9 mouse cellular contexts compared by ENCODE assay signal in genomic region chr6:87980374-87981029, GRCm38 (mm10). TPM values are rescaled to one million over a fixed set of nuclear protein-coding genes. Genes with fewer than 3 reads are reported as not detected.
DNase-seq lines count a peak whose midpoint lies in the region; ATAC-seq and TF ChIP-seq lines count a peak whose summit lies in the region.
"Had no signal": no experiment of that assay in that cellular context is flagged by ENCODE, and none has a peak within 500 bp of the region (broad histone marks: within the 10 kb centered on the region; RNA-seq: fewer than 3 reads in every experiment).

No protein-coding gene starts in this region.

- no peak for TF ChIP-seq EP300 in liver, embryonic 14.5 days (IDR thresholded peaks at IDR 0.05; ENCODE audit: low read depth)

- WGBS in heart, embryonic 11.5 days (ENCODE audit: insufficient replicate concordance) = under 1% methylated on average over 64 of the region's 66 CpGs
- 2% methylated on average over 66 of the region's 66 CpGs for WGBS in liver, embryonic 14.5 days (ENCODE audit: insufficient replicate concordance)
- WGBS in neural tube, embryonic 12.5 days = under 1% methylated on average over 64 of the region's 66 CpGs

- no peaks in the 10 kb centered on the region for H3K9me3 ChIP-seq in heart, embryonic 11.5 days (replicated peaks; ENCODE audit: control insufficient read depth, low read length)
- no peaks in the 10 kb centered on the region for H3K9me3 ChIP-seq in liver, embryonic 14.5 days (ENCODE audit: control insufficient read depth, low read length)
- H3K9me3 ChIP-seq in neural tube, embryonic 12.5 days = no peaks in the 10 kb centered on the region

- H3K27me3 ChIP-seq in heart, embryonic 11.5 days (ENCODE audit: control insufficient read depth, insufficient read depth, low read length) = no peaks in the 10 kb centered on the region
- peaks cover 45% of the 10 kb centered on the region for H3K27me3 ChIP-seq in liver, embryonic 14.5 days (ENCODE audit: control insufficient read depth, insufficient read depth, low read length)
- no peaks in the 10 kb centered on the region for H3K27me3 ChIP-seq in neural tube, embryonic 12.5 days (replicated peaks)

- peak overlapping the region; percentile 88 for H3K4me3 ChIP-seq in heart, embryonic 11.5 days (ENCODE audit: low read depth, low read length)
- H3K4me3 ChIP-seq in liver, embryonic 14.5 days (ENCODE audit: insufficient read depth in 1 of 2, low read depth in 2 of 2, low read length in 2 of 2) = peak overlapping the region; percentile 55 to 61
- H3K4me3 ChIP-seq in neural tube, embryonic 12.5 days = peak overlapping the region; percentile 97

- no peaks in the 10 kb centered on the region for H3K4me1 ChIP-seq in heart, embryonic 11.5 days (ENCODE audit: control insufficient read depth, insufficient read depth, low read length)
- H3K4me1 ChIP-seq in liver, embryonic 14.5 days (replicated peaks; ENCODE audit: control insufficient read depth in 2 of 2, insufficient read depth in 2 of 2, low read length in 1 of 2) = no peaks in the 10 kb centered on the region
- H3K4me1 ChIP-seq in neural tube, embryonic 12.5 days = peaks cover 17% of the 10 kb centered on the region

- H3K27ac ChIP-seq in heart, embryonic 11.5 days (ENCODE audit: low read depth, low read length) = peak overlapping the region; percentile 68
- H3K27ac ChIP-seq in liver, embryonic 14.5 days = no peak overlapping the region
- H3K27ac ChIP-seq in neural tube, embryonic 12.5 days = peak overlapping the region; percentile 82

- ATAC-seq in heart, embryonic 11.5 days (replicated peaks; ENCODE audit: insufficient number of reproducible peaks, low FRiP score, low TSS enrichment) = peak; percentile 58; the same call in 1 of the 2 replicates
- no peak for ATAC-seq in liver, embryonic 14.5 days (ENCODE audit: insufficient read depth)
- ATAC-seq in neural tube, embryonic 12.5 days (ENCODE audit: low FRiP score, low read depth) = peak; percentile 88

- peaks cover 8% of the 10 kb centered on the region for H3K36me3 ChIP-seq in heart, embryonic 11.5 days (ENCODE audit: control insufficient read depth, insufficient read depth, low read length)
- H3K36me3 ChIP-seq in liver, embryonic 14.5 days (replicated peaks; ENCODE audit: control insufficient read depth, insufficient read depth, low read depth) = no peaks in the 10 kb centered on the region
- peaks cover 16% of the 10 kb centered on the region for H3K36me3 ChIP-seq in neural tube, embryonic 12.5 days
- H3K36me3 ChIP-seq: G1E had no signal

- peak overlapping the region; percentile 85 for H3K9ac ChIP-seq in heart, embryonic 11.5 days (ENCODE audit: low read depth, low read length)
- H3K9ac ChIP-seq in liver, embryonic 14.5 days (replicated peaks) = no peak overlapping the region
- peak overlapping the region; percentile 97 for H3K9ac ChIP-seq in neural tube, embryonic 12.5 days

- TF ChIP-seq CTCF in liver, embryonic 14.5 days (IDR thresholded peaks at IDR 0.05; ENCODE audit: low read depth) = peak; percentile 25; the same call in 1 of the 2 replicates

- DNase-seq in heart, adult 8-10 months (ENCODE audit: low spot score) = no peak
- DNase-seq in cerebellum, postnatal 36 days = peak; percentile 77 to 84
- peak; percentile 31 for DNase-seq in gastrocnemius, postnatal 25 days
- DNase-seq in kidney, postnatal 14 days = peak; percentile 83
- no peak for DNase-seq in liver, embryonic 14.5 days (ENCODE audit: low read depth in 3 of 3, low spot score in 3 of 3)
- DNase-seq in thymus, adult 18-20 months = peak; percentile 9 to 22

- H3K4me2 ChIP-seq in heart, embryonic 11.5 days = peak overlapping the region; percentile 87
- peak overlapping the region; percentile 57 for H3K4me2 ChIP-seq in liver, embryonic 14.5 days (ENCODE audit: low read depth)
- H3K4me2 ChIP-seq in neural tube, embryonic 12.5 days (replicated peaks) = peak overlapping the region; percentile 86

RNA-seq across cellular contexts. Expression of gene H1fx, which starts 0.9 kb away (rescaled TPM):
- polyA plus RNA-seq in heart, embryonic 11.5 days (2014; fragmentation: Nextera tagmentation; extraction: Ambion mirVana) = 20.4 and 22.7 TPM in 2 replicates
- total RNA-seq in heart, adult 8-10 months (2022) = 1 to 10 TPM in 2 of 4 experiments, under 1 TPM in 2; 0.80 to 1.4 (median 1.2) TPM
- total RNA-seq in gastrocnemius, postnatal 25 days (2021) = 1 to 10 TPM; 1.5 to 3.5 TPM
- polyA plus RNA-seq in liver, embryonic 14.5 days (2012; rRNA removed) = 2.7 and 5.7 TPM in 2 replicates
- 1.8 and 4.1 TPM in 2 replicates for polyA plus RNA-seq in liver, embryonic 14.5 days (2014; fragmentation: Nextera tagmentation; extraction: Ambion mirVana)
- 114 TPM in 2 replicates for polyA plus RNA-seq in neural tube, embryonic 12.5 days (2016; fragmentation: Nextera tagmentation; extraction: Ambion mirVana)
- total RNA-seq: G1E had no signal
- polyA plus RNA-seq: G1E had no signal

Comparison
In these comparisons a context has a peak if more than half of its experiments do, and no peak if none do; other contexts are left out.
1. DNase-seq: peak in cerebellum, postnatal 36 days (2 of 2), gastrocnemius, postnatal 25 days (single experiment), kidney, postnatal 14 days (single experiment) and thymus, adult 18-20 months (2 of 2); none in heart, adult 8-10 months (single experiment) and liver, embryonic 14.5 days (0 of 3).
2. Peak in every context shown above with its lines, with median percentiles within 50 percentile points of each other: H3K4me2 ChIP-seq and H3K4me3 ChIP-seq.